Mouse (Mus musculus): ENCODE measurements around the gene Zmiz1. TPM values are rescaled to one million over a fixed set of nuclear protein-coding genes. Genes with fewer than 3 reads are reported as not detected.

The Zmiz1 gene
- total and polyA plus RNA-seq, 3 experiments, result 3.7 to 45.8 (median 11.1) TPM

DNA sequence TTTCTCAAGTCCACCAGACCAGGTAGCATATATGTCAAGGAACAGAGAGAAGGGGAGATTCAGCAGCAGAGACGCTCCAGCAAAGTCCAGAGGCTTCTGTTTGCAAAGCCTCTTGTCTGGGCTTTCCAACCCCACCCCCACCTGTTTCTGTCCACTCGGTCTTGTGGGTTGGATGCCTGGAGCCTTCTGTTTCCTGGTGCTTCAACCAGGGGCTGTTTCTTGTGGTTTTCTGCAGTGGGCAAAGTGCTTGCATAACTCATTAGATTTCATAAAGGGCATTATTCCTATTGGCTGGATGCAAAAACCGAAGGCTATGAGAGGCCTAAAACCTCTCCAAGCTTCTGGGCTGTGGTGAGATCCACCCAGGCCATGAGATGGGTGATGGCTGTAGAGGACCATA, 45.3 kb downstream of the Zmiz1 start:
- Histone ChIP-seq H3K27me3 (replicated peaks) (no peaks in the 10 kb centered on the region), H3K36me3 (replicated peaks in 1 of 2; ENCODE audit: control insufficient read depth in 1 of 2, insufficient read depth in 1 of 2, low read length in 1 of 2) (peaks cover 4 to 59% of the 10 kb centered on the region in 2 experiments), H3K4me3 (replicated peaks in 1 of 3; ENCODE audit: low read depth in 2 of 3, low read length in 2 of 3, poor library complexity in 1 of 3) (no peak overlapping the region), H3K27ac (ENCODE audit: insufficient read depth, low read depth) (peak overlapping the region; percentile 96), H3K9ac (ENCODE audit: insufficient read depth, low read depth) (peak overlapping the region; percentile 27; the same call in 1 of the 2 replicates), H3K79me2 (replicated peaks; ENCODE audit: control insufficient read depth, extremely low read depth, insufficient read depth, poor library complexity, severe bottlenecking) (peaks cover 23% of the 10 kb centered on the region), H3K4me2 (ENCODE audit: insufficient read depth, low read depth, poor library complexity, severe bottlenecking) (peak overlapping the region; percentile 17), H3K9me3 (replicated peaks; ENCODE audit: low read length) (no peaks in the 10 kb centered on the region), H3K4me1 (ENCODE audit: control insufficient read depth in 1 of 2, insufficient read depth in 2 of 2) (peaks cover 57 to 81% of the 10 kb centered on the region in 2 experiments)
- TF ChIP-seq TCF12 (IDR thresholded peaks at IDR 0.05; ENCODE audit: low read depth, low read length) (peak; percentile 62), RAD21 (IDR thresholded peaks at IDR 0.05; ENCODE audit: low read depth, low read length) (no peak; the same call in 1 of the 2 replicates), MAZ (IDR thresholded peaks at IDR 0.05; ENCODE audit: low read depth, low read length) (no peak), IRF4 (IDR thresholded peaks at IDR 0.05; ENCODE audit: low read depth, low read length) (peak; percentile 44; the same call in 1 of the 2 replicates), BHLHE40 (IDR thresholded peaks at IDR 0.05; ENCODE audit: low read depth, low read length) (peak; percentile 69), EP300 (IDR thresholded peaks at IDR 0.05; ENCODE audit: low read length) (peak; percentile 58), CHD2 (IDR thresholded peaks at IDR 0.05; ENCODE audit: low read length) (peak; percentile 73), ETS1 (conservative IDR thresholded peaks at IDR 0.05; ENCODE audit: low read depth, low read length) (peak; percentile 42; the same call in 1 of the 2 replicates), TBP (conservative IDR thresholded peaks at IDR 0.05; ENCODE audit: low read depth, low read length) (0 out of 2 replicates have a peak, but pooled peaks have one; percentile 26), HCFC1 (IDR thresholded peaks at IDR 0.05; ENCODE audit: low read depth, low read length) (peak; percentile 22; the same call in 1 of the 2 replicates), MEF2A (IDR thresholded peaks at IDR 0.05; ENCODE audit: borderline replicate concordance, low read depth, low read length) (peak; percentile 27; the same call in 1 of the 2 replicates), CHD1 (IDR thresholded peaks at IDR 0.05; ENCODE audit: low read depth, low read length) (no peak)
- dilution Hi-C loops (cut with MboI; ENCODE audit: extremely low pct_ligation_motif_present, extremely low pct_unique_long_range_greater_than_20kb, low sequenced_read_pairs) (no loop called here), in situ Hi-C loops (cut with MboI; ENCODE audit: low pct_ligation_motif_present, low pct_unique_long_range_greater_than_20kb, low sequenced_read_pairs) (no loop called here)
- no peak for DNase-seq (ENCODE audit: extremely low read depth)

DNA sequence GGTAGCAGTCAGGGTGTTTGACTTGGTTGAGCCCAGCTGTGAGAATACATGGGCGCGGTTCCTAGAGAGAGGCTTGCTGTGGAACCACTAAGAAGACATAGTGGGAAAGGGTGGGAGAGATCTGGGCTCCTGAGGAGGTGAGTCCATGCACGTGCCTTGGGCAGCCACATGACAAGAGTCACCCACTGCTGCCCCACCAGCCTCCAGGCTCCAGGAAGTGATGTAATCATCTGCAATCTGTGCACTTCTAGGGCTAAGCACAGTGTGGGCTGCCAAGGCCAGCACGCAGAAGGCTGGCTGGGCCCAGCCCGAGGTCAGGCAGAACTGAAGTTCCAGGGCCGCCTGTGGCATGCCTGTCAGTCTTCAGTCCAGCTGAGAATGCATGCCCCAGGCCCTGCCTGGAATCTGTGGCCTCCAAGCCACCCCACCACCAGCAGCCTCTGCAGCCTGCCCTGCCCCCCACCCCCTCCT, 46.3 kb downstream of the Zmiz1 start:
- H3K27ac ChIP-seq (ENCODE audit: insufficient read depth, low read depth), result peak overlapping the region; percentile 96
- peaks cover 10 to 67% of the 10 kb centered on the region in 2 experiments for H3K36me3 ChIP-seq (replicated peaks in 1 of 2; ENCODE audit: control insufficient read depth in 1 of 2, insufficient read depth in 1 of 2, low read length in 1 of 2)
- peaks cover 50 to 76% of the 10 kb centered on the region in 2 experiments for H3K4me1 ChIP-seq (ENCODE audit: control insufficient read depth in 1 of 2, insufficient read depth in 2 of 2)
- TF ChIP-seq ZMIZ1 (IDR thresholded peaks at IDR 0.05; ENCODE audit: low read depth, low read length), result no peak
- TF ChIP-seq USF1 (IDR thresholded peaks at IDR 0.05; ENCODE audit: low read depth, low read length), result peak; percentile 45
- peak; percentile 98 for TF ChIP-seq BHLHE40 (IDR thresholded peaks at IDR 0.05; ENCODE audit: low read depth, low read length)
- no peak for TF ChIP-seq PAX5 (IDR thresholded peaks at IDR 0.05; ENCODE audit: low read length)
- TF ChIP-seq ZNF384 (IDR thresholded peaks at IDR 0.05; ENCODE audit: low read depth, low read length), result no peak
- no peak for TF ChIP-seq CHD1 (IDR thresholded peaks at IDR 0.05; ENCODE audit: low read depth, low read length)
- no peak for TF ChIP-seq MEF2A (IDR thresholded peaks at IDR 0.05; ENCODE audit: borderline replicate concordance, low read depth, low read length)
- no peak for TF ChIP-seq MAZ (IDR thresholded peaks at IDR 0.05; ENCODE audit: low read depth, low read length)
- 0 out of 2 replicates have a peak, but pooled peaks have one; percentile 45 for TF ChIP-seq TCF12 (IDR thresholded peaks at IDR 0.05; ENCODE audit: low read depth, low read length)
- TF ChIP-seq MAX (IDR thresholded peaks at IDR 0.05; ENCODE audit: low read length), result peak; percentile 84
- TF ChIP-seq MXI1 (IDR thresholded peaks at IDR 0.05; ENCODE audit: low read depth, low read length), result 0 out of 2 replicates have a peak, but pooled peaks have one; percentile 28
- TF ChIP-seq MYC (IDR thresholded peaks at IDR 0.05; ENCODE audit: low read depth, low read length), result peak; percentile 86; the same call in 1 of the 2 replicates
- TF ChIP-seq ETS1 (conservative IDR thresholded peaks at IDR 0.05; ENCODE audit: low read depth, low read length), result peak; percentile 72
- peak; percentile 30; the same call in 1 of the 2 replicates for TF ChIP-seq POLR2A (IDR thresholded peaks at IDR 0.05; ENCODE audit: low read depth, low read length)
- no peak overlapping the region for H3K4me3 ChIP-seq (replicated peaks in 1 of 3; ENCODE audit: low read depth in 2 of 3, low read length in 2 of 3, poor library complexity in 1 of 3)
- dilution Hi-C loops (cut with MboI; ENCODE audit: extremely low pct_ligation_motif_present, extremely low pct_unique_long_range_greater_than_20kb, low sequenced_read_pairs) (no loop called here), in situ Hi-C loops (cut with MboI; ENCODE audit: low pct_ligation_motif_present, low pct_unique_long_range_greater_than_20kb, low sequenced_read_pairs) (no loop called here)
- peak overlapping the region; percentile 38 for H3K9ac ChIP-seq (ENCODE audit: insufficient read depth, low read depth)
- no peaks in the 10 kb centered on the region for H3K27me3 ChIP-seq (replicated peaks)
- DNase-seq (ENCODE audit: extremely low read depth), result no peak
- peaks cover 17% of the 10 kb centered on the region; the same call in 1 of the 2 replicates for H3K79me2 ChIP-seq (replicated peaks; ENCODE audit: control insufficient read depth, extremely low read depth, insufficient read depth, poor library complexity, severe bottlenecking)
- H3K9me3 ChIP-seq (replicated peaks; ENCODE audit: low read length), result no peaks in the 10 kb centered on the region
- no peak overlapping the region for H3K4me2 ChIP-seq (ENCODE audit: insufficient read depth, low read depth, poor library complexity, severe bottlenecking)

All from CH12.LX (cell line).